Mouse (Mus musculus) splenic B cell, adult 2 months (primary cell): Measurements from ENCODE around the gene Aak1.

ENCODE experiments used
- DNase-seq: peaks from one replicate; pipeline ENCODE4 v3.0.0-alpha.2; 2011; ENCODE audit warnings: low read depth, low spot score
- H3K27me3 ChIP-seq: 2 replicates; pipeline ENCODE4 v1.6.1; 2012; ENCODE audit warnings: mild to moderate bottlenecking, low read length, moderate library complexity, mixed read lengths; ENCODE audit not compliant: control insufficient read depth, poor library complexity, insufficient read depth, severe bottlenecking
- H3K36me3 ChIP-seq: 2 replicates; pipeline ENCODE4 v1.6.1; 2012; ENCODE audit warnings: mild to moderate bottlenecking, low read length, moderate library complexity, mixed read lengths; ENCODE audit not compliant: control insufficient read depth, poor library complexity, insufficient read depth, severe bottlenecking

Gene Aak1

GRCm38 (mm10) chr6:86897520-86897919, 48.2 kb downstream of the Aak1 start:
- H3K27me3 ChIP-seq: no peaks in the 10 kb centered on the region

GRCm38 (mm10) chr6:86899053-86899452, 49.7 kb downstream of the Aak1 start:
- DNase-seq: peak; percentile 15
- Histone ChIP-seq H3K36me3 (no peaks in the 10 kb centered on the region), H3K27me3 (no peaks in the 10 kb centered on the region)

More at GRCm38 (mm10) chr6:86897520-86897919, 48.2 kb downstream of the Aak1 start:
- no peak for DNase-seq
- H3K36me3 ChIP-seq: no peaks in the 10 kb centered on the region

GRCm38 (mm10) chr6:86899965-86900364, 50.6 kb downstream of the Aak1 start:
- peak; percentile 55 for DNase-seq
- no peaks in the 10 kb centered on the region for H3K27me3 ChIP-seq
- H3K36me3 ChIP-seq: no peaks in the 10 kb centered on the region

GRCm38 (mm10) chr6:86900546-86900945, 51.2 kb downstream of the Aak1 start:
- H3K36me3 ChIP-seq: no peaks in the 10 kb centered on the region
- no peaks in the 10 kb centered on the region for H3K27me3 ChIP-seq
- peak; percentile 44 for DNase-seq

- Histone ChIP-seq H3K27me3 (no peaks in the 10 kb centered on the region), H3K36me3 (no peaks in the 10 kb centered on the region)
- DNase-seq: no peak
Measured at GRCm38 (mm10) chr6:86905500-86905899, 56.2 kb downstream of the Aak1 start.

GRCm38 (mm10) chr6:86907191-86907590, 57.9 kb downstream of the Aak1 start:
- no peak for DNase-seq
- H3K36me3 ChIP-seq: no peaks in the 10 kb centered on the region

GRCm38 (mm10) chr6:86908561-86909150, 59.3 kb downstream of the Aak1 start:
- H3K36me3 ChIP-seq: no peaks in the 10 kb centered on the region
- no peak for DNase-seq
- H3K27me3 ChIP-seq: no peaks in the 10 kb centered on the region

More at GRCm38 (mm10) chr6:86907191-86907590, 57.9 kb downstream of the Aak1 start:
- H3K27me3 ChIP-seq: no peaks in the 10 kb centered on the region

- Histone ChIP-seq H3K36me3 (no peaks in the 10 kb centered on the region), H3K27me3 (no peaks in the 10 kb centered on the region)
- DNase-seq: no peak
Measured at GRCm38 (mm10) chr6:86909881-86910280, 60.6 kb downstream of the Aak1 start.

GRCm38 (mm10) chr6:86916157-86916820, 67.0 kb downstream of the Aak1 start:
- Histone ChIP-seq H3K27me3 (no peaks in the 10 kb centered on the region), H3K36me3 (no peaks in the 10 kb centered on the region)

GRCm38 (mm10) chr6:86917231-86917630, 67.9 kb downstream of the Aak1 start:
- no peaks in the 10 kb centered on the region for H3K27me3 ChIP-seq
- no peak for DNase-seq
- no peaks in the 10 kb centered on the region for H3K36me3 ChIP-seq

More at GRCm38 (mm10) chr6:86916157-86916820, 67.0 kb downstream of the Aak1 start:
- DNase-seq: no peak

- Histone ChIP-seq H3K27me3 (no peaks in the 10 kb centered on the region), H3K36me3 (no peaks in the 10 kb centered on the region)
- no peak for DNase-seq
Measured at GRCm38 (mm10) chr6:86918058-86918835, 68.9 kb downstream of the Aak1 start.

GRCm38 (mm10) chr6:86921880-86922279, 72.6 kb downstream of the Aak1 start:
- Histone ChIP-seq H3K36me3 (peaks cover 3% of the 10 kb centered on the region; the same call in 1 of the 2 replicates), H3K27me3 (no peaks in the 10 kb centered on the region)
- DNase-seq: peak; percentile 83

GRCm38 (mm10) chr6:86924746-86925145, 75.4 kb downstream of the Aak1 start:
- DNase-seq: no peak

GRCm38 (mm10) chr6:86934541-86934940, 85.2 kb downstream of the Aak1 start:
- DNase-seq: no peak
- peaks cover 5% of the 10 kb centered on the region; the same call in 1 of the 2 replicates for H3K36me3 ChIP-seq
- H3K27me3 ChIP-seq: no peaks in the 10 kb centered on the region

More at GRCm38 (mm10) chr6:86924746-86925145, 75.4 kb downstream of the Aak1 start:
- H3K36me3 ChIP-seq: peaks cover 5% of the 10 kb centered on the region; the same call in 1 of the 2 replicates
- H3K27me3 ChIP-seq: no peaks in the 10 kb centered on the region

- Histone ChIP-seq H3K27me3 (no peaks in the 10 kb centered on the region), H3K36me3 (peaks cover 7% of the 10 kb centered on the region; the same call in 1 of the 2 replicates)
- DNase-seq: no peak
Measured at GRCm38 (mm10) chr6:86939797-86940196, 90.5 kb downstream of the Aak1 start.
